27 mouse cellular contexts compared by ENCODE assay signal in genomic region chr16:43700575-43700974, GRCm38 (mm10). TPM values are rescaled to one million over a fixed set of nuclear protein-coding genes. Genes with fewer than 3 reads are reported as not detected.
DNase-seq lines count a peak whose midpoint lies in the region; ATAC-seq and TF ChIP-seq lines count a peak whose summit lies in the region.
"Had no signal": no experiment of that assay in that cellular context is flagged by ENCODE, and none has a peak within 500 bp of the region (broad histone marks: within the 10 kb centered on the region; RNA-seq: fewer than 3 reads in every experiment).

No protein-coding gene starts in this region.

- H3K27ac ChIP-seq in heart, embryonic 13.5 days (replicated peaks) = peak overlapping the region; percentile 85; the same call in 1 of the 2 replicates
- no peak overlapping the region for H3K27ac ChIP-seq in heart, adult 2 months
- no peak overlapping the region for H3K27ac ChIP-seq in midbrain, embryonic 14.5 days (replicated peaks; ENCODE audit: low read depth, low read length)
- H3K27ac ChIP-seq: hindbrain, embryonic 14.5 days; liver, embryonic 13.5 days; midbrain, embryonic 15.5 days had no signal

- no peaks in the 10 kb centered on the region for H3K27me3 ChIP-seq in heart, embryonic 13.5 days (replicated peaks)
- no peaks in the 10 kb centered on the region for H3K27me3 ChIP-seq in heart, adult 2 months (ENCODE audit: control insufficient read depth, insufficient read depth, low read length)
- no peaks in the 10 kb centered on the region for H3K27me3 ChIP-seq in C2C12 (ENCODE audit: control insufficient read depth, insufficient read depth, insufficient read length)
- no peaks in the 10 kb centered on the region for H3K27me3 ChIP-seq in midbrain, embryonic 14.5 days (ENCODE audit: control insufficient read depth, insufficient read depth, low read length)
- H3K27me3 ChIP-seq: liver, embryonic 13.5 days; midbrain, embryonic 15.5 days had no signal

- H3K4me2 ChIP-seq in heart, embryonic 13.5 days = no peak overlapping the region
- no peak overlapping the region for H3K4me2 ChIP-seq in midbrain, embryonic 14.5 days (ENCODE audit: low read length)
- H3K4me2 ChIP-seq: hindbrain, embryonic 14.5 days; liver, embryonic 13.5 days; midbrain, embryonic 15.5 days had no signal

- H3ac ChIP-seq in C2C12 (ENCODE audit: control insufficient read depth, insufficient read length, low read depth) = peak overlapping the region; percentile 6

- no peak overlapping the region for H3K4me3 ChIP-seq in heart, embryonic 13.5 days
- H3K4me3 ChIP-seq in heart, adult 2 months = no peak overlapping the region
- H3K4me3 ChIP-seq in C2C12 (ENCODE audit: insufficient read depth, poor library complexity, severe bottlenecking) = no peak overlapping the region
- H3K4me3 ChIP-seq in midbrain, embryonic 14.5 days (replicated peaks; ENCODE audit: low read depth, low read length) = no peak overlapping the region
- H3K4me3 ChIP-seq: liver, embryonic 13.5 days; midbrain, embryonic 15.5 days had no signal

- intact Hi-C loops in heart, adult 2 months (cut with DNase I) = no loop called here

- H3K4me1 ChIP-seq in heart, embryonic 13.5 days = peaks cover 27% of the 10 kb centered on the region
- no peaks in the 10 kb centered on the region for H3K4me1 ChIP-seq in heart, adult 2 months (ENCODE audit: control insufficient read depth, insufficient read depth, low read length)
- no peaks in the 10 kb centered on the region for H3K4me1 ChIP-seq in midbrain, embryonic 14.5 days (ENCODE audit: control insufficient read depth, insufficient read depth, low read length)
- H3K4me1 ChIP-seq: liver, embryonic 13.5 days; midbrain, embryonic 15.5 days had no signal

- TF ChIP-seq EP300 in heart, adult 2 months (IDR thresholded peaks at IDR 0.05; ENCODE audit: insufficient read depth, low read depth, low read length) = no peak

- H3K36me3 ChIP-seq in heart, embryonic 13.5 days = no peaks in the 10 kb centered on the region
- no peaks in the 10 kb centered on the region for H3K36me3 ChIP-seq in heart, adult 2 months (ENCODE audit: control insufficient read depth, insufficient read depth, low read length)
- H3K36me3 ChIP-seq in C2C12 (ENCODE audit: control insufficient read depth, insufficient read depth) = no peaks in the 10 kb centered on the region
- H3K36me3 ChIP-seq in midbrain, embryonic 14.5 days (ENCODE audit: control insufficient read depth, insufficient read depth, low read length) = no peaks in the 10 kb centered on the region
- H3K36me3 ChIP-seq: liver, embryonic 13.5 days; midbrain, embryonic 15.5 days had no signal

- WGBS in heart, embryonic 13.5 days = 74% methylated on average over 8 of the region's 8 CpGs
- WGBS in heart, adult 2 months = 81% methylated on average over 8 of the region's 8 CpGs
- 92% methylated on average over 8 of the region's 8 CpGs for WGBS in midbrain, embryonic 14.5 days

- H3K79me2 ChIP-seq in heart, adult 2 months (replicated peaks; ENCODE audit: control insufficient read depth, insufficient read depth, low read length) = no peaks in the 10 kb centered on the region
- H3K79me2 ChIP-seq in C2C12 (ENCODE audit: control insufficient read depth, insufficient read depth) = no peaks in the 10 kb centered on the region

- TF ChIP-seq CTCF in heart, adult 2 months (IDR thresholded peaks at IDR 0.05) = no peak
- TF ChIP-seq CTCF in C2C12 (IDR thresholded peaks at IDR 0.05; ENCODE audit: control insufficient read depth, insufficient read depth, insufficient read length) = no peak

- TF ChIP-seq POLR2A in heart, adult 2 months (IDR thresholded peaks at IDR 0.05; ENCODE audit: insufficient read depth, low read depth, low read length) = no peak

- DNase-seq in adrenal gland, adult (ENCODE audit: inconsistent age in 2 of 2, low spot score in 1 of 2) = peak; percentile 19 to 38
- DNase-seq in adrenal gland, postnatal 4 days (ENCODE audit: low spot score in 2 of 2) = no peak
- DNase-seq in heart, adult 2 months = no peak
- DNase-seq in brain, adult 2 months (ENCODE audit: low read depth, low spot score) = peak; percentile 45
- no peak for DNase-seq in cerebellum, adult 11 months
- no peak for DNase-seq in midbrain, embryonic 14.5 days
- DNase-seq: B cell, adult 2 months; cerebellum, adult 9-10 months; heart, postnatal 14 days; liver, embryonic 13.5 days; spleen, adult 18-20 months; thymus, adult 18-20 months had no signal

- no peaks in the 10 kb centered on the region for H3K79me3 ChIP-seq in C2C12 (ENCODE audit: low read depth)

- no peaks in the 10 kb centered on the region for H3K9me3 ChIP-seq in heart, embryonic 13.5 days
- no peaks in the 10 kb centered on the region for H3K9me3 ChIP-seq in midbrain, embryonic 14.5 days (ENCODE audit: control insufficient read depth, low read length)
- H3K9me3 ChIP-seq: liver, embryonic 13.5 days; midbrain, embryonic 15.5 days had no signal

- ATAC-seq in heart, embryonic 13.5 days (ENCODE audit: extremely low read depth, insufficient number of reproducible peaks, low FRiP score, low TSS enrichment) = no peak
- no peak for ATAC-seq in midbrain, embryonic 14.5 days (ENCODE audit: low FRiP score, low TSS enrichment)
- ATAC-seq: activated CD4-positive, CD25-positive, alpha-beta regulatory T cell, adult 4 months; intestine, embryonic 16.5 days; lung, postnatal 0 days; midbrain, embryonic 15.5 days had no signal

- no peak overlapping the region for H3K9ac ChIP-seq in heart, embryonic 13.5 days
- H3K9ac ChIP-seq in heart, adult 2 months (ENCODE audit: low read depth, low read length) = no peak overlapping the region
- no peak overlapping the region for H3K9ac ChIP-seq in midbrain, embryonic 14.5 days (replicated peaks; ENCODE audit: low read length)
- H3K9ac ChIP-seq: hindbrain, embryonic 14.5 days; liver, embryonic 13.5 days; midbrain, embryonic 15.5 days had no signal

TF ChIP-seq in C2C12, 6 proteins besides CTCF, POLR2A, EP300 and RAD21:
- TF ChIP-seq MYOD1 (IDR thresholded peaks at IDR 0.05; ENCODE audit: control insufficient read depth, insufficient read length, low read depth) = no peak
- peak; percentile 52 for TF ChIP-seq FOSL1 (IDR thresholded peaks at IDR 0.05; ENCODE audit: insufficient read depth, low read length, poor library complexity, severe bottlenecking)

RNA-seq across cellular contexts. Expression of gene Tigit, which starts 36.6 kb away (rescaled TPM):
- not detected for total RNA-seq in adrenal gland, postnatal 4 days (2021)
- polyA plus RNA-seq in heart, embryonic 13.5 days (2015; fragmentation: Nextera tagmentation; extraction: Ambion mirVana) = not detected in 2 replicates
- total RNA-seq in heart, adult 2 months (2021) = not detected
- polyA plus RNA-seq in heart, adult 2 months (2012; rRNA removed) = 0.20 TPM in 1 of 2 replicates, not detected in the other
- 10.1 TPM for polyA plus RNA-seq in C2C12 (2012; fragmentation: generic; extraction: Trizol)
- polyA plus RNA-seq in midbrain, embryonic 14.5 days (2014; fragmentation: Nextera tagmentation; extraction: Ambion mirVana) = not detected in 2 replicates
- total RNA-seq: granulocyte monocyte progenitor cell, adult 5-6 weeks; heart, postnatal 14 days; left cerebral cortex, adult 8-10 months; megakaryocyte progenitor cell, adult 5-6 weeks had no signal
- polyA plus RNA-seq: embryonic facial prominence, embryonic 14.5 days; forebrain, embryonic 11.5 days; hindbrain, embryonic 14.5 days; intestine, embryonic 16.5 days; kidney, embryonic 16.5 days; limb, embryonic 11.5 days; liver, embryonic 13.5 days; lung, postnatal 0 days; midbrain, embryonic 15.5 days; stomach, embryonic 14.5 days had no signal

RNA-seq across cellular contexts. Expression of gene Drd3, which starts 53.3 kb away (rescaled TPM):
- total RNA-seq in adrenal gland, postnatal 4 days (2021) = not detected
- not detected in 2 replicates for polyA plus RNA-seq in heart, embryonic 13.5 days (2015; fragmentation: Nextera tagmentation; extraction: Ambion mirVana)
- total RNA-seq in heart, adult 2 months (2021) = not detected
- polyA plus RNA-seq in heart, adult 2 months (2012; rRNA removed) = not detected in 2 replicates
- not detected for polyA plus RNA-seq in C2C12 (2012; fragmentation: generic; extraction: Trizol)
- not detected in 2 replicates for polyA plus RNA-seq in midbrain, embryonic 14.5 days (2014; fragmentation: Nextera tagmentation; extraction: Ambion mirVana)
- total RNA-seq: granulocyte monocyte progenitor cell, adult 5-6 weeks; heart, postnatal 14 days; megakaryocyte progenitor cell, adult 5-6 weeks had no signal
- polyA plus RNA-seq: activated CD4-positive, CD25-positive, alpha-beta regulatory T cell, adult 4 months; embryonic facial prominence, embryonic 14.5 days; hindbrain, embryonic 14.5 days; intestine, embryonic 16.5 days; kidney, embryonic 16.5 days; limb, embryonic 11.5 days; liver, embryonic 13.5 days; lung, postnatal 0 days; midbrain, embryonic 15.5 days; stomach, embryonic 14.5 days had no signal

Comparison
In these comparisons a context has a peak if more than half of its experiments do, and no peak if none do; other contexts are left out.
1. DNase-seq: peak in adrenal gland, adult (2 of 2) and brain, adult 2 months (single experiment); none in adrenal gland, postnatal 4 days (0 of 2), heart, adult 2 months (0 of 2), cerebellum, adult 11 months (single experiment) and midbrain, embryonic 14.5 days (single experiment).